Mouse (Mus musculus): ENCODE results near the gene Ankrd63. TPM values are rescaled to one million over a fixed set of nuclear protein-coding genes. Genes with fewer than 3 reads are reported as not detected.

The Ankrd63 gene
- total and polyA plus RNA-seq, 2 experiments from 2014 or later, result 0.62 to 1.1 TPM

- Histone ChIP-seq H3K9ac (no peak overlapping the region), H3K9me3 (ENCODE audit: low read length) (no peaks in the 10 kb centered on the region), H3K4me2 (ENCODE audit: low read depth) (no peak overlapping the region), H3K27me3 (ENCODE audit: insufficient read depth, low read length) (no peaks in the 10 kb centered on the region), H3K4me1 (ENCODE audit: insufficient read depth) (peaks cover 3% of the 10 kb centered on the region; the same call in 1 of the 2 replicates), H3K27ac (ENCODE audit: low read depth, low read length) (no peak overlapping the region), H3K36me3 (ENCODE audit: insufficient read depth) (no peaks in the 10 kb centered on the region), H3K4me3 (ENCODE audit: low read depth, low read length) (no peak overlapping the region)
- no peak for TF ChIP-seq CTCF (IDR thresholded peaks at IDR 0.05; ENCODE audit: low read depth)
- DNase-seq (peak; percentile 74), ATAC-seq (peak; percentile 88)
- 18% methylated on average over 5 of the region's 5 CpGs for WGBS
Observed at GRCm38 (mm10) chr2:118733341-118733740, 29.6 kb upstream of the Ankrd63 start.

- ATAC-seq (no peak), DNase-seq (no peak)
- Histone ChIP-seq H3K4me3 (ENCODE audit: low read depth, low read length) (no peak overlapping the region), H3K36me3 (ENCODE audit: insufficient read depth) (no peaks in the 10 kb centered on the region), H3K27me3 (ENCODE audit: insufficient read depth, low read length) (no peaks in the 10 kb centered on the region), H3K9me3 (ENCODE audit: low read length) (no peaks in the 10 kb centered on the region), H3K4me2 (ENCODE audit: low read depth) (no peak overlapping the region), H3K4me1 (ENCODE audit: insufficient read depth) (peaks cover 3% of the 10 kb centered on the region; the same call in 1 of the 2 replicates), H3K27ac (ENCODE audit: low read depth, low read length) (no peak overlapping the region), H3K9ac (no peak overlapping the region)
- WGBS, result 81% methylated on average over 5 of the region's 5 CpGs
- no peak for TF ChIP-seq CTCF (IDR thresholded peaks at IDR 0.05; ENCODE audit: low read depth)
Observed at GRCm38 (mm10) chr2:118731981-118732380, 28.2 kb upstream of the Ankrd63 start.

- H3K4me3 ChIP-seq (ENCODE audit: low read depth, low read length), result no peak overlapping the region
- H3K27ac ChIP-seq (ENCODE audit: low read depth, low read length), result no peak overlapping the region
- H3K9me3 ChIP-seq (ENCODE audit: low read length), result no peaks in the 10 kb centered on the region
- no peak overlapping the region for H3K9ac ChIP-seq
- H3K4me2 ChIP-seq (ENCODE audit: low read depth), result no peak overlapping the region
- TF ChIP-seq CTCF (IDR thresholded peaks at IDR 0.05; ENCODE audit: low read depth), result peak; percentile 77
- peak; percentile 75 for DNase-seq
- ATAC-seq, result peak; percentile 34; the same call in 1 of the 2 replicates
- WGBS, result 8% methylated on average over 3 of the region's 3 CpGs
- H3K4me1 ChIP-seq (ENCODE audit: insufficient read depth), result peaks cover 3% of the 10 kb centered on the region; the same call in 1 of the 2 replicates
- H3K36me3 ChIP-seq (ENCODE audit: insufficient read depth), result no peaks in the 10 kb centered on the region
- H3K27me3 ChIP-seq (ENCODE audit: insufficient read depth, low read length), result no peaks in the 10 kb centered on the region
Observed at GRCm38 (mm10) chr2:118730622-118730915, 26.8 kb upstream of the Ankrd63 start.

- WGBS, result 22% methylated on average over 8 of the region's 8 CpGs
- Histone ChIP-seq H3K27ac (ENCODE audit: low read depth, low read length) (no peak overlapping the region), H3K9me3 (ENCODE audit: low read length) (no peaks in the 10 kb centered on the region), H3K4me3 (ENCODE audit: low read depth, low read length) (no peak overlapping the region), H3K4me1 (ENCODE audit: insufficient read depth) (peaks cover 3% of the 10 kb centered on the region; the same call in 1 of the 2 replicates), H3K9ac (no peak overlapping the region), H3K4me2 (ENCODE audit: low read depth) (no peak overlapping the region), H3K36me3 (ENCODE audit: insufficient read depth) (no peaks in the 10 kb centered on the region), H3K27me3 (ENCODE audit: insufficient read depth, low read length) (no peaks in the 10 kb centered on the region)
- no peak for TF ChIP-seq CTCF (IDR thresholded peaks at IDR 0.05; ENCODE audit: low read depth)
- DNase-seq, result no peak
- no peak for ATAC-seq
Observed at GRCm38 (mm10) chr2:118729816-118730621, 26.3 kb upstream of the Ankrd63 start.

- 58% methylated on average over 4 of the region's 4 CpGs for WGBS
- DNase-seq (no peak), ATAC-seq (no peak)
- H3K9ac ChIP-seq, result no peak overlapping the region
- H3K27me3 ChIP-seq (ENCODE audit: insufficient read depth, low read length), result no peaks in the 10 kb centered on the region
- no peak overlapping the region for H3K4me3 ChIP-seq (ENCODE audit: low read depth, low read length)
- no peak overlapping the region for H3K4me2 ChIP-seq (ENCODE audit: low read depth)
- TF ChIP-seq CTCF (IDR thresholded peaks at IDR 0.05; ENCODE audit: low read depth), result no peak
- no peak overlapping the region for H3K27ac ChIP-seq (ENCODE audit: low read depth, low read length)
- no peaks in the 10 kb centered on the region for H3K36me3 ChIP-seq (ENCODE audit: insufficient read depth)
- H3K9me3 ChIP-seq (ENCODE audit: low read length), result no peaks in the 10 kb centered on the region
- H3K4me1 ChIP-seq (ENCODE audit: insufficient read depth), result peaks cover 3% of the 10 kb centered on the region; the same call in 1 of the 2 replicates
Observed at GRCm38 (mm10) chr2:118729194-118729593, 25.4 kb upstream of the Ankrd63 start.

GRCm38 (mm10) chr2:118728337-118728736 lies 24.6 kb upstream of the Ankrd63 start, which contains the start of gene Plcb2:
Plcb2 (minus strand) TSS chr2:118728438.
- WGBS, result 29% methylated on average over 7 of the region's 7 CpGs
- Histone ChIP-seq H3K36me3 (ENCODE audit: insufficient read depth) (no peaks in the 10 kb centered on the region), H3K27me3 (ENCODE audit: insufficient read depth, low read length) (no peaks in the 10 kb centered on the region), H3K4me1 (ENCODE audit: insufficient read depth) (peaks cover 3% of the 10 kb centered on the region; the same call in 1 of the 2 replicates), H3K9ac (no peak within 1 kb of the TSS), H3K27ac (ENCODE audit: low read depth, low read length) (no peak within 1 kb of the TSS), H3K9me3 (ENCODE audit: low read length) (no peaks in the 10 kb centered on the region), H3K4me2 (ENCODE audit: low read depth) (no peak within 1 kb of the TSS), H3K4me3 (ENCODE audit: low read depth, low read length) (no peak within 1 kb of the TSS)
- DNase-seq (no peak), ATAC-seq (no peak)
- no peak for TF ChIP-seq CTCF (IDR thresholded peaks at IDR 0.05; ENCODE audit: low read depth)

GRCm38 (mm10) chr2:118727911-118728310 lies 24.1 kb upstream of the Ankrd63 start:
- H3K4me1 ChIP-seq (ENCODE audit: insufficient read depth), result peaks cover 3% of the 10 kb centered on the region; the same call in 1 of the 2 replicates

More at GRCm38 (mm10) chr2:118727911-118728310, 24.1 kb upstream of the Ankrd63 start:
- Histone ChIP-seq H3K9ac (no peak overlapping the region), H3K27ac (ENCODE audit: low read depth, low read length) (no peak overlapping the region), H3K36me3 (ENCODE audit: insufficient read depth) (no peaks in the 10 kb centered on the region), H3K4me3 (ENCODE audit: low read depth, low read length) (no peak overlapping the region), H3K9me3 (ENCODE audit: low read length) (no peaks in the 10 kb centered on the region), H3K27me3 (ENCODE audit: insufficient read depth, low read length) (no peaks in the 10 kb centered on the region), H3K4me2 (ENCODE audit: low read depth) (no peak overlapping the region)
- ATAC-seq, result peak; percentile 12; the same call in 1 of the 2 replicates
- WGBS, result 32% methylated on average over 9 of the region's 9 CpGs
- no peak for DNase-seq
- TF ChIP-seq CTCF (IDR thresholded peaks at IDR 0.05; ENCODE audit: low read depth), result no peak
